Mouse (Mus musculus): Measurements from ENCODE around the gene Dnaic2. TPM values are rescaled to one million over a fixed set of nuclear protein-coding genes. Genes with fewer than 3 reads are reported as not detected.

Dnaic2 gene
- polyA plus RNA-seq, 1 experiment from 2014 or later, result 3.0 TPM

DNA sequence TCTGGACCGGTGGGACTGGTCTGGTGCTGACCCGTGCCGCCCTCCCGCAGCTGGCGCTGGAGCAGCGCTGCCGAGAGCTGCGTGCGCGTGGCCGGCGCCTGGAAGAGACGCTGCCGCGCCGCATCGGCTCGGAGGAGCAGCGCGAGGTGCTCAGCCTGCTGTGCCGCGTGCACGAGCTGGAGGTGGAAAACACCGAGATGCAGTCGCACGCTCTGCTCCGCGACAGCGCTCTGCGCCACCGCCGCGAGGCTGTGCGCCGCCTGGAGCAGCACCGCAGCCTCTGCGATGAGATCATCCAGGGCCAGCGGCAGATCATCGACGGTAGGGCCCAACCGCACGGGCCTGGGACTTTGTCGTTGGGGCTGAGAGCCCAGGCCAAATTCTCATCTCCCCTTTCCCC is 59.1 kb downstream of the Dnaic2 start:
- Histone ChIP-seq H3K27ac (no peak overlapping the region), H3K27me3 (replicated peaks) (peaks cover 42% of the 10 kb centered on the region), H3K36me3 (replicated peaks) (no peaks in the 10 kb centered on the region), H3K4me2 (peak overlapping the region; percentile 49), H3K4me3 (peak overlapping the region; percentile 27), H3K4me1 (peaks cover 23% of the 10 kb centered on the region), H3K9ac (peak overlapping the region; percentile 4; the same call in 1 of the 2 replicates), H3K9me3 (no peaks in the 10 kb centered on the region)
- peak; percentile 59 for ATAC-seq (replicated peaks)
- WGBS, result 2% methylated on average over 43 of the region's 43 CpGs

DNA sequence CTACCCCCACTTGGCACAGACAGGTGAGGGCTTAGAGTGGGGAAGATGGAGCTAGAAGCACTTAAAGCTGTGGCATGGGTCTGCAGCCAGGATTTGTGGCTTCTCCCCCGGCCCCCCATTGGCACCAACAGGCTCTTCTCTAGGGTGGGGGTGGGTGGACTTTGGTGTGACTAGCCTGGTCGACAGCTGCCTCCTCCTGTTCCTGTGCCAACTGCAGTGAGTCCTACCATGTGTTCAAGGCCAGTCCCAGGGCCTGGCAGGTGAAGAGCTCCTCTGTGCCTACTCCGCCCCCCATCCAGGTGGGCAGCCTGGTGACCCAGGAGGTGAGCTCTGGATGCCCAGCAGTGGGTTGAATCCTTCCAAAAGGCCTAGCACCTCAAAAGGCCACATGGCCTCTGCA is 60.4 kb downstream of the Dnaic2 start:
- H3K9me3 ChIP-seq, result no peaks in the 10 kb centered on the region
- H3K27ac ChIP-seq, result no peak overlapping the region
- H3K4me1 ChIP-seq, result peaks cover 35% of the 10 kb centered on the region
- ATAC-seq (replicated peaks), result no peak
- H3K36me3 ChIP-seq (replicated peaks), result no peaks in the 10 kb centered on the region
- no peak overlapping the region for H3K9ac ChIP-seq
- H3K4me2 ChIP-seq, result no peak overlapping the region
- H3K27me3 ChIP-seq (replicated peaks), result peaks cover 42% of the 10 kb centered on the region
- H3K4me3 ChIP-seq, result no peak overlapping the region
- WGBS, result 83% methylated on average over 3 of the region's 3 CpGs

DNA sequence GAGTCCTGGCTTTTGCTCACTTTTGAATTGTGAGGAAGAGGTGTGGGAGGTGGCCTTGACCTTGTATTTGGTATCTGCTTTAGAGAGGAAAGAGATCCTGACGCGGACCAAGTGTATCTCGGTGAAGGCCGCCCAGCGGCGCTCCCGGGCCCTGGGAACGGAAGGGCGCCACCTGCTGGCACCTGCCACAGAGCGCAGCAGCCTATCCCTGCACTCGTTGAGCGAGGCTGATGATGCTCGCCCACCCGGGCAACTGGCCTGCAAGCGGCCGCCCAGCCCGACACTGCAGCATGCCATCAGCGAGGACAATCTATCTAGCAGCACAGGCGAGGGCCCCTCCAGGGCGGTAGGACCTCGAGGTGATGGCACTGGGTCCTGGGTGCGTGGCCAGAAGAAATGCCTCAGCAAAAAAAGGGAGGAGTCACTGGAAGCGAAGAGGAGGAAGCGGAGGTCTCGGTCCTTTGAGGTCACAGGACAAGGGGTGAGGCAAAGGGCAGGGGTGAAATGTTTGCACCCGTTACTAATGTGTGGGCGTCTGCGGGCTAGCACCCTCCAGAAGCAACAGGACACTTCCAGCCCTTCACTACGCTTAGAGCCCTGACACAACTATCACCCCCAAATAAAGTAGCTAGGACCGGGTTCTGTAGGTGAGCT is 62.0 kb downstream of the Dnaic2 start:
- Histone ChIP-seq H3K4me3 (peak overlapping the region; percentile 15; the same call in 1 of the 2 replicates), H3K27ac (no peak overlapping the region), H3K9ac (no peak overlapping the region), H3K4me2 (peak overlapping the region; percentile 44), H3K4me1 (peaks cover 48% of the 10 kb centered on the region), H3K27me3 (replicated peaks) (peaks cover 42% of the 10 kb centered on the region), H3K9me3 (no peaks in the 10 kb centered on the region), H3K36me3 (replicated peaks) (no peaks in the 10 kb centered on the region)
- WGBS, result 12% methylated on average over 30 of the region's 30 CpGs
- peak; percentile 25; the same call in 1 of the 2 replicates for ATAC-seq (replicated peaks)

GRCm38 (mm10) chr11:114789716-114790115 is 62.5 kb downstream of the Dnaic2 start:
- 59% methylated on average over 9 of the region's 9 CpGs for WGBS
- Histone ChIP-seq H3K36me3 (replicated peaks) (no peaks in the 10 kb centered on the region), H3K9me3 (no peaks in the 10 kb centered on the region), H3K4me2 (no peak overlapping the region), H3K4me1 (peaks cover 52% of the 10 kb centered on the region), H3K9ac (no peak overlapping the region), H3K27ac (no peak overlapping the region), H3K4me3 (no peak overlapping the region), H3K27me3 (replicated peaks) (peaks cover 38% of the 10 kb centered on the region)
- no peak for ATAC-seq (replicated peaks)

DNA sequence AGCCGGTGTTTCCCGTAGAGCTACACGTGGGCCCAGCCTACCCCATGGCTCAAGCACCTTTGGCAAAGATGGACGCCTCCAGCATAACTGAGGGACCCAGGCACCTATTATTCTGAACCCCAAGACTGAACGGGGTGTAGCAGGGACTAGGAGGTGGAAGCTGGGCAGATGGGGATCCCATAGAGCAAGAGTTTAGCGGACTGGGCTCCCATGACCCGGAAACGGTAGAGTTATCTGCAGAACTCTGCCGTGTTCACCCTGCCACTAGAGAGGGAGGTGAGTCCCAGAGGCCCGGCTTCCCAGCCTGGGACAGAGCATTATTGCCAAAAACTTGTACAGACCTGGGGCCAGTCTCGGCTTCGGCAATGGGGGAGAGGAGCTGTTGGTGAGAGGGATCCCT is 63.0 kb downstream of the Dnaic2 start:
- Histone ChIP-seq H3K9me3 (no peaks in the 10 kb centered on the region), H3K9ac (no peak overlapping the region)
- 75% methylated on average over 12 of the region's 12 CpGs for WGBS

DNA sequence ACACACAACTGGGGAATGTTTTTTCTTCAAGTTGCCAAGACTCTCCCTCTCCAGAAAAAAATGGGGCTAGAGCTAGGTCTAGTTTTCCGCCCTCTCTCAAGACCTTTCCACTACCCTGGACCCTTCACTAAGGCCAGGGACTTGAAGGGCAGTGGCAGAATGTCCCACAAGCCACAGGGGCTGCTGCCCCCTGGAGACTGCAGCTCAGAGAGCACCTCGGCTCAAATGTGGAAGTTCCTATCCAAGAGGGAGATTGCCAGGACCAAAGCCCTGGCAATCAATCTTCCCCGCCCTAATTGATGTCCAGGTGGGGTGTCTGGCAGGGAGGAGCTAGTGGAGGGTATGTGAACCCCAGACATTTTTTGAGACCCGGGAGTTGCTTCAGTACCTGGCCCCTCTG is 63.6 kb downstream of the Dnaic2 start:
- WGBS, result 53% methylated on average over 4 of the region's 4 CpGs
- no peak overlapping the region for H3K9ac ChIP-seq
- H3K4me1 ChIP-seq, result peaks cover 63% of the 10 kb centered on the region
- H3K27ac ChIP-seq, result peak overlapping the region; percentile 80
- H3K9me3 ChIP-seq, result no peaks in the 10 kb centered on the region
- H3K36me3 ChIP-seq (replicated peaks), result no peaks in the 10 kb centered on the region
- peaks cover 28% of the 10 kb centered on the region for H3K27me3 ChIP-seq (replicated peaks)
- H3K4me2 ChIP-seq, result peak overlapping the region; percentile 72
- no peak for ATAC-seq (replicated peaks)
- peak overlapping the region; percentile 54 for H3K4me3 ChIP-seq

More for the DNA sequence above, 63.0 kb downstream of the Dnaic2 start:
- Histone ChIP-seq H3K4me1 (peaks cover 57% of the 10 kb centered on the region), H3K36me3 (replicated peaks) (no peaks in the 10 kb centered on the region), H3K27me3 (replicated peaks) (peaks cover 35% of the 10 kb centered on the region), H3K4me3 (no peak overlapping the region), H3K27ac (no peak overlapping the region), H3K4me2 (no peak overlapping the region)
- no peak for ATAC-seq (replicated peaks)

DNA sequence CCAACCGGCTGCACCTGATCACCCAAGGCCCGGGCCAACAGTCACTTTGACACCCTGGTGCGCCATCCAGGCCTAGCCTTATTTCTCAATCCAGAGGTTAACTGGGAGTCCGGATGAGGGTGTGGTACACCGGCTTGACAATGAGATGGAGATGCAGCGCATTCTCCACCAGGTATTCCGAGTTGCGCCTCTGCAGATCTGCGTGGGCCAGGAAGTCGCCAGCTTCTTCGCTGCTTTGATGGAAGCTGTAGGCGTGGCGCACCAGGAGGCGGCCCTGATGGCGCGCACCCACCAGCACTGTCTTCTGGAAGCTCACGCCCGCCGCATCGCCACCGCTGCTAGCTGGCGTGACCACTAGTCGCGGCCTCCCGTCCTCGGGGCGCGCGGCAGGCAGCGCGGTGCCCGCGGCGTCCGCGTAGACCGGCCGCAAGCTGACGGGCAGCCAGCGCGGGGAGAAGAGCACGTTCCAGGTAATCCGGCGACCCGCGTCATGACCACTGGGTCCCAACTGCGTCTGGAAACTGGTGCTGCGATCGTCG is 64.2 kb downstream of the Dnaic2 start:
- Histone ChIP-seq H3K4me1 (peaks cover 64% of the 10 kb centered on the region), H3K27ac (peak overlapping the region; percentile 80), H3K36me3 (replicated peaks) (no peaks in the 10 kb centered on the region), H3K9ac (peak overlapping the region; percentile 57), H3K9me3 (no peaks in the 10 kb centered on the region), H3K4me3 (peak overlapping the region; percentile 54), H3K4me2 (peak overlapping the region; percentile 72), H3K27me3 (replicated peaks) (peaks cover 27% of the 10 kb centered on the region)
- ATAC-seq (replicated peaks), result no peak
- 6% methylated on average over 49 of the region's 50 CpGs for WGBS

- Histone ChIP-seq H3K4me2 (peak overlapping the region; percentile 72), H3K4me3 (peak overlapping the region; percentile 54), H3K27me3 (replicated peaks) (peaks cover 23% of the 10 kb centered on the region), H3K9ac (peak overlapping the region; percentile 57), H3K36me3 (replicated peaks) (no peaks in the 10 kb centered on the region), H3K4me1 (peaks cover 63% of the 10 kb centered on the region), H3K27ac (peak overlapping the region; percentile 80), H3K9me3 (no peaks in the 10 kb centered on the region)
- WGBS, result under 1% methylated on average over 59 of the region's 59 CpGs
- peak; percentile 21; the same call in 1 of the 2 replicates for ATAC-seq (replicated peaks)
Observed at GRCm38 (mm10) chr11:114791891-114792411, 64.7 kb downstream of the Dnaic2 start.

DNA sequence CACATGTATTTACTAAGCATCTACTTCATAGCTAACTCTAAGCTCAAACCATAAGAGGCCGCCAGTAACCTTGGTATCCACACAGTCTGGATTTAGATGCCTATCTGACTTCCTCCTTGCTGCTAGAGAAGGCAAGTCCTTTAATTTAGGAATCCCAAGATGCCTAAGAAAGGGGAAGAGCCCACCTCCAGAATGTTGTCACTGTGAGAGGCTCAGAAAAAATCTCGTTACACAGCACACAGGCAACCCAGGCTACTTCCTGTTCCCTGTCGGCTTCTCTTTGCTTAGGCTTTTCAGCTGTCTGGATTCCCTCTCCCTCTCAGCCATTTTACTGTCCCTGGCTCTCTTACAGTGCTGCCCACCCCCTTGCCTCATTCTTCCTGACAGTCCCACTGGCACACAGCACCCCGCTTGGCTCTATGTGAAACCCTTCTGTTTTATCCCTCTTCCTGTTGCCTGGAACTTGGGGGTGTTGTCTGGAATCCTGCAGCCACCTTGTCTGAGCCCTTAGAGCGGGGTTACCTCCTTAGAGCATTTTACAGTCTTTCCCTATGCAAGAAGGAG is 65.8 kb downstream of the Dnaic2 start:
- no peaks in the 10 kb centered on the region for H3K36me3 ChIP-seq (replicated peaks)
- 49% methylated on average over 5 of the region's 5 CpGs for WGBS
- ATAC-seq (replicated peaks), result no peak
- peaks cover 13% of the 10 kb centered on the region for H3K27me3 ChIP-seq (replicated peaks)
- peak overlapping the region; percentile 90; the same call in 1 of the 2 replicates for H3K27ac ChIP-seq
- H3K4me3 ChIP-seq, result no peak overlapping the region
- no peak overlapping the region for H3K9ac ChIP-seq
- peak overlapping the region; percentile 72 for H3K4me2 ChIP-seq
- H3K9me3 ChIP-seq, result no peaks in the 10 kb centered on the region
- H3K4me1 ChIP-seq, result peaks cover 63% of the 10 kb centered on the region

- ATAC-seq (replicated peaks), result no peak
- H3K9ac ChIP-seq, result peak overlapping the region; percentile 6; the same call in 1 of the 2 replicates
- peak overlapping the region; percentile 72 for H3K4me2 ChIP-seq
- H3K9me3 ChIP-seq, result no peaks in the 10 kb centered on the region
- H3K36me3 ChIP-seq (replicated peaks), result no peaks in the 10 kb centered on the region
- peaks cover 10% of the 10 kb centered on the region for H3K27me3 ChIP-seq (replicated peaks)
- peak overlapping the region; percentile 90; the same call in 1 of the 2 replicates for H3K27ac ChIP-seq
- H3K4me3 ChIP-seq, result peak overlapping the region; percentile 13
- WGBS, result 49% methylated on average over 19 of the region's 19 CpGs
- peaks cover 60% of the 10 kb centered on the region for H3K4me1 ChIP-seq
Observed at GRCm38 (mm10) chr11:114793868-114794545, 66.8 kb downstream of the Dnaic2 start.

- peak overlapping the region; percentile 90 for H3K27ac ChIP-seq
- H3K9ac ChIP-seq, result peak overlapping the region; percentile 40; the same call in 1 of the 2 replicates
- H3K4me3 ChIP-seq, result peak overlapping the region; percentile 35
- peak overlapping the region; percentile 72 for H3K4me2 ChIP-seq
- H3K27me3 ChIP-seq (replicated peaks), result peaks cover 4% of the 10 kb centered on the region
- ATAC-seq (replicated peaks), result peak; percentile 5; the same call in 1 of the 2 replicates
- WGBS, result 18% methylated on average over 4 of the region's 4 CpGs
- no peaks in the 10 kb centered on the region for H3K9me3 ChIP-seq
- peaks cover 55% of the 10 kb centered on the region for H3K4me1 ChIP-seq
- H3K36me3 ChIP-seq (replicated peaks), result no peaks in the 10 kb centered on the region
Observed at GRCm38 (mm10) chr11:114794691-114795090, 67.5 kb downstream of the Dnaic2 start.

Data from midbrain, embryonic 15.5 days (tissue).